Mouse (Mus musculus): ENCODE data around the gene Gm10181. TPM values are rescaled to one million over a fixed set of nuclear protein-coding genes. Genes with fewer than 3 reads are reported as not detected.
"Not testable (repeated sequence)": the region's sequence is repeated elsewhere in the genome, so short reads cannot be mapped to it uniquely, and the experiment has no call there.

Gene Gm10181
- polyA plus RNA-seq, 1 experiment: not detected

DNA sequence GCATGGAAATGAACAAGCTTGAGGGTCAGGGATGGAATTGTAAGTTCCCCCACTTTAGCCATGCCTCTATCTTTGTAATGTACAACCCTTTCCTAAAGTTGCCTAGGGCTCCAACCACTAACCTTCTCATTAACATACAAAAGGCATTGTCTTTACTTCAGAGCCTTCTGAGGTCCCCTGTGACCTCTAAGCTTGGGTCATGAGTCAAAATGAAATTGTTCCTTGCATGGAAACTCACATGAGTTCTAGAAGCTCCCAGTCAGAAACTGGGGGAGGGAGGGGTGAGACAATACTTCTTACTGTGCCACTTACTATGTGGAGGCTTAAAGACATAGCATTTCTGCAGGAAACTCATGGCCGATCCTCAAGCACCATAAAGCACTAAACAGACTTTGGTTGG is 16.6 kb upstream of the Gm10181 start:
- H3K27ac ChIP-seq (ENCODE audit: insufficient read depth, low read depth, low read length): no peak overlapping the region
- TF ChIP-seq CTCF (IDR thresholded peaks at IDR 0.05; ENCODE audit: low read depth, low read length) (no peak), POLR2A (IDR thresholded peaks at IDR 0.05; ENCODE audit: borderline replicate concordance, low read depth, low read length) (no peak)
- H3K4me1 ChIP-seq (ENCODE audit: control insufficient read depth, insufficient read depth, low read length): peaks cover 39% of the 10 kb centered on the region
- no peak overlapping the region for H3K4me3 ChIP-seq (ENCODE audit: insufficient read depth, low read length)

DNA sequence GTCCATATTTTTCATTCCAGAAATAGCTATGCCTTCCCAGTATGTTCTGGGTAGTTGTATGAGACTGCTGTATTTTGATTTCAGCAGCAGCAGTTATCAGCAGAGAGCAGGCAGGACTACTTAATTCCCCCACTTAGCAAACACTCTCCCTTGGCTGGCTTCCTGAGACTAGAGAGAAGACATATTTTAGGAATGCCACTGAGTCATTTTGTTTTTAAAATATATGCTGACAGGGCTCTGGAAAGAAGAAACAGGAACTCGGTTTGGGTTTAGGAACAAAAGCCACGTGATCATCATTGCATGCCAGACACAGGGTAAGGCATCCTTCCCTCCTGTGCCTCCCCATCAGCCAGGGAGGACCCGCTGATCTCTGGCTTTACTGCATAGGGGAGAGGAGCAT is 13.2 kb upstream of the Gm10181 start:
- Histone ChIP-seq H3K27ac (ENCODE audit: insufficient read depth, low read depth, low read length) (peak overlapping the region; percentile 90), H3K4me1 (ENCODE audit: control insufficient read depth, insufficient read depth, low read length) (peaks cover 34% of the 10 kb centered on the region), H3K4me3 (ENCODE audit: insufficient read depth, low read length) (no peak overlapping the region)
- TF ChIP-seq POLR2A (IDR thresholded peaks at IDR 0.05; ENCODE audit: borderline replicate concordance, low read depth, low read length) (no peak), CTCF (IDR thresholded peaks at IDR 0.05; ENCODE audit: low read depth, low read length) (no peak)

DNA sequence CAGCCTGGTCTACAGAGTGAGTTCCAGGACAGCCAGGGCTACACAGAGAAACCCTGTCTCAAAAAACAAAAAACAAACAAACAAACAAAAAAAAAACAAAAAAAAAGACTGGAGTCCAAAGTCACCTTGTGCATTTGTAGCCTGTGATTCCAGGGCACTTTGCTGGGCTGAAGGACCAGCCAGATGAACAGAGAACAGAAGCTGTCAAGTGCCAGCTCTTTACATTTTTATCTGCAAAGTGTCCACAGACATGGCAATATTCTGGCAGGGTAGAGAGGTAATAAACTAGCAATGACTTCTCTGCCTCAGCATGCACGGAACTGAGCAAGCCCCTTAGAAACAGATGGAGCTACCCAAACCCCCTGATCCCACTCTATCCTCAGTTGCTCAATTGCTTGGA is 12.7 kb upstream of the Gm10181 start:
- no peak overlapping the region for H3K27ac ChIP-seq (ENCODE audit: insufficient read depth, low read depth, low read length)
- H3K4me3 ChIP-seq (ENCODE audit: insufficient read depth, low read length): no peak overlapping the region
- peaks cover 34% of the 10 kb centered on the region for H3K4me1 ChIP-seq (ENCODE audit: control insufficient read depth, insufficient read depth, low read length)
- TF ChIP-seq POLR2A (IDR thresholded peaks at IDR 0.05; ENCODE audit: borderline replicate concordance, low read depth, low read length) (no peak), CTCF (IDR thresholded peaks at IDR 0.05; ENCODE audit: low read depth, low read length) (no peak)

DNA sequence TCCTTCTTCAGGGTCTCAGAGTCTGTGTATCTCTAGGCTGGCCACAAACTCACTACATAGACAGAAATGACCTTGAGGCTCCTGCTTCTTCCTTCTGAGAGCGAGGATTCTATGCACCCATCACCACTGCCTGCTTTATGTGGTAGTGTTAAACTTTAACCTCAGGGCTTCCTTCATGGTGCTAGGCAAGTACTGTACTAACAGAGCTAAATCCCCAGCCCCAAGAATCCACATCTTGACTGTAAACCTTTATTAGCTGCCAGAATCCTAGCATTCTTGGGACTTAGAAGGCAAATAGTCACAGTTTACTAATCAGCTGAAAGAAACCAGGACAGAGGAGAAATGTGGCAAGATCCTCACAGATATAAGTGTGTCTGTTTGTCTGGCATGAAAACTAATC is 1.6 kb downstream of the Gm10181 start:
- no peak overlapping the region for H3K4me3 ChIP-seq (ENCODE audit: insufficient read depth, low read length)
- TF ChIP-seq POLR2A (IDR thresholded peaks at IDR 0.05; ENCODE audit: borderline replicate concordance, low read depth, low read length) (no peak), CTCF (IDR thresholded peaks at IDR 0.05; ENCODE audit: low read depth, low read length) (no peak)
- H3K27ac ChIP-seq (ENCODE audit: insufficient read depth, low read depth, low read length): no peak overlapping the region
- H3K4me1 ChIP-seq (ENCODE audit: control insufficient read depth, insufficient read depth, low read length): peaks cover 15% of the 10 kb centered on the region

DNA sequence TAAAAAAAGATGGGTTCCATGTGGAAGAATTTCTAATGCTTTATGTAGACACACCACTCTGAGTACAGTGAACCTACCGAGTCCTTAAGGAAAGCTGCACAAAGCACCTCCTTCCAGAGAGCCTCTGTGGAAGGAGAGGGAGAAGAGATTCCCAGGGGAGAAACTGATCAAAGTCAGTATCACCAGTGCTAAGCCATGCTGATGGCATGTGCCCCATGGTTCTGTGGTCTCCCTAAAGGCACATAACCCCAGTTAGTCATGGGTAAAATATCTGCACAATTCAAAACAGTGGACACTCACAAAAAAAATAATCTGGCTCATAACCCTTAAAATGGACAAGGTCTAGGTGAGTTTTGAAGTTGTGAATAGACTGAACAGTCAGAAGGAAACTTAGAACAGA is 13.7 kb downstream of the Gm10181 start:
- Histone ChIP-seq H3K4me3 (ENCODE audit: insufficient read depth, low read length) (no peak overlapping the region), H3K4me1 (ENCODE audit: control insufficient read depth, insufficient read depth, low read length) (no peaks in the 10 kb centered on the region; the same call in 1 of the 2 replicates), H3K27ac (ENCODE audit: insufficient read depth, low read depth, low read length) (no peak overlapping the region)
- TF ChIP-seq CTCF (IDR thresholded peaks at IDR 0.05; ENCODE audit: low read depth, low read length) (no peak), POLR2A (IDR thresholded peaks at IDR 0.05; ENCODE audit: borderline replicate concordance, low read depth, low read length) (no peak)

DNA sequence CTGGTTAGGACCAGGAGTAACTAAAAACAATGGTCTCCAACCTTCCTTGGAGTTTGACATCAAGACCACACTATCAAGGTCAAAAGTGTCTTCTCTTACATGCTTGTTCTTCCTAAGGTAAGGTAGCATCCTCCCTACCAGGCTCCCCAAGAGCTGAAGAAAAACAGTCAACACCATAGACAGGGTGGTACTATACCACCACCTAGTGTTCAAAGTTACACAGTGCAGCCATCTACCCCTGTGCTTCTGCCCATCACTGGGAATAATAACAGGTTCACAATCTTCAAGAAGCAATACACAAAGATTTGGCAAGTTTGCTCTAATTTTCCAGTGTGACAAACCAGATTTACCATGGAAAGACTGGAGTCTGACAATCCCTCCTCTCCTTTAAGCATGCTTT is 15.4 kb downstream of the Gm10181 start:
- TF ChIP-seq POLR2A (IDR thresholded peaks at IDR 0.05; ENCODE audit: borderline replicate concordance, low read depth, low read length): no peak
- no peak for TF ChIP-seq CTCF (IDR thresholded peaks at IDR 0.05; ENCODE audit: low read depth, low read length)
- H3K27ac ChIP-seq (ENCODE audit: insufficient read depth, low read depth, low read length): no peak overlapping the region
- no peaks in the 10 kb centered on the region for H3K4me1 ChIP-seq (ENCODE audit: control insufficient read depth, insufficient read depth, low read length)
- no peak overlapping the region for H3K4me3 ChIP-seq (ENCODE audit: insufficient read depth, low read length)

DNA sequence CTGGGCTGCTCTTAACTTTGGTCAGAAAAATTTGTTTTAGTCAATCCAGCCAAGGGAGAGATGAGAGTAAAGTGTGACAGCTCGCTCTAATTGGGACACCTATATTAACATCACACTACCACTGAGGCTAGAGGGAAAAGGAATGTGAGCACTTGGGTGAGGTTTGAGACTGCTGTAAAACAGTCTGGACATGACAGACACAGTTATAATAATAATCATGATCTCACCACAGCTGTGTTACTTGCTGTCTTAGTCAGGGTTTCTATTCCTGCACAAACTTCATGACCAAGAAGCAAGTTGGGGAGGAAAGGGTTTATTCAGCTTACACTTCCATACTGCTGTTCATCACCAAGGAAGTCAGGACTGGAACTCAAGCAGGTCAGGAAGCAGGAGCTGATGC is 34.4 kb downstream of the Gm10181 start:
- not testable (repeated sequence) for H3K4me3 ChIP-seq (ENCODE audit: insufficient read depth, low read length); H3K4me1 ChIP-seq (ENCODE audit: control insufficient read depth, insufficient read depth, low read length)
- H3K27ac ChIP-seq (ENCODE audit: insufficient read depth, low read depth, low read length): 0 out of 2 replicates have a peak overlapping the region, but pooled peaks have one; percentile 30

DNA sequence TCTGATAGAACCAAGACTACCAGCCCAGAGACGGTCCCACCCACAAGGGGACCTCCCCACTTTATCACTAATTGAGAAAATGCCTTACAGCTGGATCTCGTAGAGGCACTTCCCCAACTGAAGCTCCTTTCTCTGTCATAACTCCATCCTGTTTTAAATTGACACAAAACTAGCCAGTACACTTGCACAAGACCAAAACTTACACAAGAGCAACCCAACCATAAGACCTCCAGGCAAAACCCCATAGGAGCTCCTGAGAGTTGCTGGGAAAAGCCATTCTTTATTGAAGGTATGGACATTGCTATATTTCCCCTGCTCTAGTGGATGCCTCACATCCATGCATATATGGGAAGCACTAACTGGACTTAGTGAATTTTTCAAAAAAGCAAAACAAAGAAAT is 34.8 kb downstream of the Gm10181 start:
- Histone ChIP-seq H3K4me1 (ENCODE audit: control insufficient read depth, insufficient read depth, low read length) (peaks cover 8% of the 10 kb centered on the region), H3K27ac (ENCODE audit: insufficient read depth, low read depth, low read length) (peak overlapping the region; percentile 36; the same call in 1 of the 2 replicates), H3K4me3 (ENCODE audit: insufficient read depth, low read length) (no peak overlapping the region)
- no peak for TF ChIP-seq CTCF (IDR thresholded peaks at IDR 0.05; ENCODE audit: low read depth, low read length)
- no peak for TF ChIP-seq POLR2A (IDR thresholded peaks at IDR 0.05; ENCODE audit: borderline replicate concordance, low read depth, low read length)

DNA sequence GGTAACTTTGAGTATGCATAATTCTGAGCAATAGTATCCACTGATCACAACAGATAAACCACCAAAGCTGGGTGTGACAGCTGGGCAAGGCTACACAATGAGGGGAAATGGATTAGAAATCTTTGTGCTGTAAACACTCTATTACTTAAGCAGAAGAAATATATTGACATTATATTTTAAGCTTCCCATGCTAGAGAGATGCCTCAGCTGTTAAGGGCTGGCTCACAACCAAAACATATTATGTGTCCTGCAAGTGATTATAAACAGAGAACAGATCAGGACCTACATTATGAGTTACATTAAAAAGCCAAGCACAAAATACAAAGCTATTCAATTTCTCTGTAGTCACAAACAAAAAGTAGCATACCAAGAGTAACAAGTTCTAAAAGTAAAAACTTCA is 43.0 kb downstream of the Gm10181 start:
- Histone ChIP-seq H3K4me3 (ENCODE audit: insufficient read depth, low read length) (no peak overlapping the region), H3K27ac (ENCODE audit: insufficient read depth, low read depth, low read length) (no peak overlapping the region), H3K4me1 (ENCODE audit: control insufficient read depth, insufficient read depth, low read length) (peaks cover 10% of the 10 kb centered on the region)
- no peak for TF ChIP-seq CTCF (IDR thresholded peaks at IDR 0.05; ENCODE audit: low read depth, low read length)
- no peak for TF ChIP-seq POLR2A (IDR thresholded peaks at IDR 0.05; ENCODE audit: borderline replicate concordance, low read depth, low read length)

DNA sequence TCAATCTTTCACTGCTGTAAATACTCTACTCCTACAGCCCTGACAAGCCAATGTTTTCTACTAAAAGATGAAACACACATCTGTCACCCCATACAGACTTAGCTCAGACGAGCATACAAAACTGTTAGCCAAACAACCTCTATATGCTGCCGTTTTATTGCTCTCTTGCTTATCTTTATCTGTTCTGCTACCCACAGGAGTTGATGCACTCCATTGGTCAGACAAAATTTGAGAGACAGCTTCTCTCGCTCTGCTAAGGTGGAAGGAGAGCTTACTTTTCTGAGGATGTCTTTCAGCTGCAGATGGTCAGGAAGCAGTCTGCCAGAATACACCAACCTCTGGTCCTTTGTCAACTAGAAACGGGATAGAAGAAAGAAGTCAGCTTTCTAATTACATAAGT is 43.7 kb downstream of the Gm10181 start:
- TF ChIP-seq POLR2A (IDR thresholded peaks at IDR 0.05; ENCODE audit: borderline replicate concordance, low read depth, low read length) (no peak), CTCF (IDR thresholded peaks at IDR 0.05; ENCODE audit: low read depth, low read length) (no peak)
- Histone ChIP-seq H3K27ac (ENCODE audit: insufficient read depth, low read depth, low read length) (no peak overlapping the region), H3K4me1 (ENCODE audit: control insufficient read depth, insufficient read depth, low read length) (peaks cover 10% of the 10 kb centered on the region), H3K4me3 (ENCODE audit: insufficient read depth, low read length) (no peak overlapping the region)

DNA sequence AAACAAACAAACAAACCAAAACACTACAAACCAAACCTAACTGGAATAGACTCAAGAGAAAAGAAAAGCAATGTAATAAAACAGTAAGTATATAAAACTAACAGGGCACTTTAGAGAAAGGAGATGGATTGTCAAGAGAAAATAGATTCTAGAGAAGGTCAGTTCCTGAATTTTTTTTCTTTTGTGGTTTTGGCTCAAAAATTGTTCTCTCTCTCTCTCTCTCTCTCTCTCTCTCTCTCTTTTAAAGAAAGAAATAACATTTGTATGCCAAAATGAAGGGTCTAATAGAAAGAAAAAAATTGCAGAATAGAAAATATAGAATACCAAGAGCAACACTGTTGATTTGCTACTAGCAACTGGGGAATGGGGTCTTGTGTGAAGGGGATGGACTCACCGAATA is 49.7 kb downstream of the Gm10181 start:
- no peak overlapping the region for H3K4me3 ChIP-seq (ENCODE audit: insufficient read depth, low read length)
- H3K4me1 ChIP-seq (ENCODE audit: control insufficient read depth, insufficient read depth, low read length): peaks cover 13% of the 10 kb centered on the region
- no peak overlapping the region for H3K27ac ChIP-seq (ENCODE audit: insufficient read depth, low read depth, low read length)
- no peak for TF ChIP-seq CTCF (IDR thresholded peaks at IDR 0.05; ENCODE audit: low read depth, low read length)
- no peak for TF ChIP-seq POLR2A (IDR thresholded peaks at IDR 0.05; ENCODE audit: borderline replicate concordance, low read depth, low read length)

Other genes with a start within 250 kb of the Gm10181 start
- gene Herpud2, start 62.4 kb downstream of the Gm10181 start, polyA plus RNA-seq (2012; ENCODE audit: insufficient read depth, insufficient read length, missing spikeins): 53.2 and 53.6 TPM in 2 replicates
- gene Sept7, start 163.0 kb downstream of the Gm10181 start, polyA plus RNA-seq (2012; ENCODE audit: insufficient read depth, insufficient read length, missing spikeins): 162 and 172 TPM in 2 replicates